Mouse (Mus musculus): ENCODE data around the gene Kctd11. TPM values are rescaled to one million over a fixed set of nuclear protein-coding genes. Genes with fewer than 3 reads are reported as not detected.
A peak's percentile ranks its signal among the peaks of the same experiment; 100 is the strongest.
"Not testable (repeated sequence)": the region's sequence is repeated elsewhere in the genome, so short reads cannot be mapped to it uniquely, and the experiment has no call there.

Gene Kctd11
- polyA plus RNA-seq (2015; fragmentation: Nextera tagmentation; extraction: Ambion mirVana), result 3.3 and 5.7 TPM in 2 replicates

- under 1% methylated on average over 46 of the region's 46 CpGs for WGBS
- no peaks in the 10 kb centered on the region for H3K36me3 ChIP-seq
- no peaks in the 10 kb centered on the region; the same call in 1 of the 2 replicates for H3K27me3 ChIP-seq
- no peaks in the 10 kb centered on the region for H3K9me3 ChIP-seq (replicated peaks)
- peak within 1 kb of the TSS; percentile 92 for H3K27ac ChIP-seq
- H3K4me3 ChIP-seq, result peak within 1 kb of the TSS; percentile 64
- ATAC-seq (replicated peaks; ENCODE audit: insufficient number of reproducible peaks, insufficient read depth, low FRiP score, low read depth), result peak; percentile 90
- H3K9ac ChIP-seq, result peak within 1 kb of the TSS; percentile 74
- peak within 1 kb of the TSS; percentile 80 for H3K4me2 ChIP-seq
- H3K4me1 ChIP-seq (replicated peaks), result peaks cover 47% of the 10 kb centered on the region
Measured at GRCm38 (mm10) chr11:69880853-69881603, at the start of gene Kctd11. Kctd11 (minus strand) TSS chr11:69881406.

- H3K36me3 ChIP-seq; H3K4me3 ChIP-seq; H3K9me3 ChIP-seq (replicated peaks); H3K4me1 ChIP-seq (replicated peaks); H3K4me2 ChIP-seq; H3K27me3 ChIP-seq; ATAC-seq (replicated peaks; ENCODE audit: insufficient number of reproducible peaks, insufficient read depth, low FRiP score, low read depth); H3K9ac ChIP-seq; H3K27ac ChIP-seq: not testable (repeated sequence)
- WGBS, result 83% methylated on average over 8 of the region's 8 CpGs
Measured at GRCm38 (mm10) chr11:69930176-69930575, 49.0 kb upstream of the Kctd11 start.

DNA sequence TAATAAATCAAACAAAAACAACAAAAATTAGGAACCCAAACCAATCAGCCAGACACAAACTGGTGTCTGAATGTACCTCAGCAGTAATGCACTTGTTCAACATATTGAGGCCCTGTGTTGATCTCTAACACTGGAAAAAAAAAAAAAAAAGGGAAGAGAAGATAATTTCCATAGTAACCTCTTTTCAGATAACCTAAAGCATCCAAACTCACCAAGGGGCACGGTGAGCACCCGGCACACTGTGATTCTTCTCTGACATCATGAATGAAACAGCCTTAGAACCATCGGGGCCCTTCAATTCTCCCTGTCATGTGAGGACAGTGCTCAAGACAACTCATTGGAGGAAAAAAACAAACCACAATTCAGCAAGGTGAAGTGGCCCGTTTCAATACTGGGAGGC is 48.5 kb upstream of the Kctd11 start:
- ATAC-seq (replicated peaks; ENCODE audit: insufficient number of reproducible peaks, insufficient read depth, low FRiP score, low read depth), result no peak
- no peaks in the 10 kb centered on the region for H3K27me3 ChIP-seq
- no peaks in the 10 kb centered on the region for H3K36me3 ChIP-seq
- no peak overlapping the region for H3K4me2 ChIP-seq
- no peak overlapping the region for H3K27ac ChIP-seq
- no peak overlapping the region for H3K9ac ChIP-seq
- H3K4me1 ChIP-seq (replicated peaks), result peaks cover 5% of the 10 kb centered on the region
- no peak overlapping the region for H3K4me3 ChIP-seq
- H3K9me3 ChIP-seq (replicated peaks), result no peaks in the 10 kb centered on the region
- WGBS, result 31% methylated on average over 4 of the region's 4 CpGs

GRCm38 (mm10) chr11:69927501-69927900 is 46.3 kb upstream of the Kctd11 start:
- Histone ChIP-seq H3K4me2 (no peak overlapping the region), H3K4me3 (no peak overlapping the region), H3K9me3 (replicated peaks) (no peaks in the 10 kb centered on the region), H3K36me3 (no peaks in the 10 kb centered on the region), H3K27ac (no peak overlapping the region), H3K4me1 (replicated peaks) (peaks cover 5% of the 10 kb centered on the region), H3K9ac (no peak overlapping the region), H3K27me3 (no peaks in the 10 kb centered on the region)
- WGBS, result 94% methylated on average over 2 of the region's 2 CpGs
- ATAC-seq (replicated peaks; ENCODE audit: insufficient number of reproducible peaks, insufficient read depth, low FRiP score, low read depth), result no peak

GRCm38 (mm10) chr11:69922796-69923195 is 41.6 kb upstream of the Kctd11 start:
- Histone ChIP-seq H3K4me3 (no peak overlapping the region), H3K27ac (peak overlapping the region; percentile 92), H3K4me1 (replicated peaks) (peaks cover 26% of the 10 kb centered on the region), H3K9ac (no peak overlapping the region), H3K27me3 (no peaks in the 10 kb centered on the region), H3K9me3 (replicated peaks) (no peaks in the 10 kb centered on the region), H3K4me2 (peak overlapping the region; percentile 72; the same call in 1 of the 2 replicates), H3K36me3 (peaks cover 13% of the 10 kb centered on the region)
- ATAC-seq (replicated peaks; ENCODE audit: insufficient number of reproducible peaks, insufficient read depth, low FRiP score, low read depth), result no peak
- WGBS, result 63% methylated on average over 3 of the region's 3 CpGs

- Histone ChIP-seq H3K36me3 (peaks cover 19% of the 10 kb centered on the region), H3K4me1 (replicated peaks) (peaks cover 26% of the 10 kb centered on the region), H3K9ac (peak overlapping the region; percentile 61), H3K27me3 (no peaks in the 10 kb centered on the region), H3K27ac (peak overlapping the region; percentile 92), H3K4me2 (peak overlapping the region; percentile 72), H3K4me3 (peak overlapping the region; percentile 96), H3K9me3 (replicated peaks) (no peaks in the 10 kb centered on the region)
- WGBS, result 5% methylated on average over 12 of the region's 12 CpGs
- no peak for ATAC-seq (replicated peaks; ENCODE audit: insufficient number of reproducible peaks, insufficient read depth, low FRiP score, low read depth)
Measured at GRCm38 (mm10) chr11:69922012-69922756, 41.0 kb upstream of the Kctd11 start.

- Histone ChIP-seq H3K27ac (peak within 1 kb of the TSS; percentile 97), H3K36me3 (peaks cover 27% of the 10 kb centered on the region), H3K4me2 (peak within 1 kb of the TSS; percentile 88), H3K4me3 (peak within 1 kb of the TSS; percentile 96), H3K9ac (peak within 1 kb of the TSS; percentile 97), H3K27me3 (no peaks in the 10 kb centered on the region), H3K4me1 (replicated peaks) (peaks cover 27% of the 10 kb centered on the region), H3K9me3 (replicated peaks) (no peaks in the 10 kb centered on the region)
- peak; percentile 97 for ATAC-seq (replicated peaks; ENCODE audit: insufficient number of reproducible peaks, insufficient read depth, low FRiP score, low read depth)
- under 1% methylated on average over 78 of the region's 78 CpGs for WGBS
Measured at GRCm38 (mm10) chr11:69921114-69922011, 40.2 kb upstream of the Kctd11 start, which contains the start of gene Eif5a. Eif5a (minus strand) TSS chr11:69921958.

GRCm38 (mm10) chr11:69920266-69921031 is 39.2 kb upstream of the Kctd11 start:
- H3K4me1 ChIP-seq (replicated peaks), result peaks cover 36% of the 10 kb centered on the region
- no peaks in the 10 kb centered on the region for H3K27me3 ChIP-seq
- peak overlapping the region; percentile 96 for H3K4me3 ChIP-seq
- ATAC-seq (replicated peaks; ENCODE audit: insufficient number of reproducible peaks, insufficient read depth, low FRiP score, low read depth), result peak; percentile 14
- H3K4me2 ChIP-seq, result peak overlapping the region; percentile 88
- no peaks in the 10 kb centered on the region for H3K9me3 ChIP-seq (replicated peaks)
- peak overlapping the region; percentile 97 for H3K9ac ChIP-seq
- under 1% methylated on average over 61 of the region's 65 CpGs for WGBS
- peaks cover 36% of the 10 kb centered on the region for H3K36me3 ChIP-seq
- peak overlapping the region; percentile 97 for H3K27ac ChIP-seq

DNA sequence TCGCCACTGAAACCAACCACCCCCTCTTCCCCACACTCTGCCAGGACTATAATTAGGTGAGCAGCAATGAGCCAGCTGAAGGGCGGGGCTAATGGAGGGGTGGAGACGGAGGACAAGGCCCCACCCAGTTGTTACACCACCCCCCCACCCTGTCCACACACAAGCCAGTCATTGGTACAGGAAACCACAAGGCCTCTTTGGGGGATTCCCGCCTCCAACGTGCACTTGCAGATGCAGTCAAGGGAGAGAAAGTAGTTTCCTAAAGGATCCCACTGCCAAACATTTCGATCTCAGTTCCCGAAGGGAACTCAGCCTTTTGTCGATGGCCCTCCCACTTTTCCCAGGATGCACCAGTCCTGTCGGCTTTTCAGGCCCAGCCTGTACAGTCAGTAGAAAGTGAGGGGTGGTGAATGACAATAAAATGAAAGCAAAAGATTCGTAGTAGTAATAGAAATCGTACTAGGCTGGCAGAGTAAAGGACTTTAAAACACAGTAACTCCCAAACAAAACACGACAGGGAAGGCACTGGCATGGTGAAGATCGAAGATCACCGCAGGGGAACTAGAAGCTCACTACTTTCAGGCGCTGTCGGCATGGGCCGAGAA is 38.6 kb upstream of the Kctd11 start:
- H3K4me1 ChIP-seq (replicated peaks), result peaks cover 43% of the 10 kb centered on the region
- under 1% methylated on average over 17 of the region's 17 CpGs for WGBS
- H3K9me3 ChIP-seq (replicated peaks), result no peaks in the 10 kb centered on the region
- peak overlapping the region; percentile 97 for H3K27ac ChIP-seq
- H3K4me2 ChIP-seq, result peak overlapping the region; percentile 88
- H3K4me3 ChIP-seq, result peak overlapping the region; percentile 96
- H3K27me3 ChIP-seq, result no peaks in the 10 kb centered on the region
- H3K36me3 ChIP-seq, result peaks cover 41% of the 10 kb centered on the region
- ATAC-seq (replicated peaks; ENCODE audit: insufficient number of reproducible peaks, insufficient read depth, low FRiP score, low read depth), result peak; percentile 23; the same call in 1 of the 2 replicates
- peak overlapping the region; percentile 97 for H3K9ac ChIP-seq

DNA sequence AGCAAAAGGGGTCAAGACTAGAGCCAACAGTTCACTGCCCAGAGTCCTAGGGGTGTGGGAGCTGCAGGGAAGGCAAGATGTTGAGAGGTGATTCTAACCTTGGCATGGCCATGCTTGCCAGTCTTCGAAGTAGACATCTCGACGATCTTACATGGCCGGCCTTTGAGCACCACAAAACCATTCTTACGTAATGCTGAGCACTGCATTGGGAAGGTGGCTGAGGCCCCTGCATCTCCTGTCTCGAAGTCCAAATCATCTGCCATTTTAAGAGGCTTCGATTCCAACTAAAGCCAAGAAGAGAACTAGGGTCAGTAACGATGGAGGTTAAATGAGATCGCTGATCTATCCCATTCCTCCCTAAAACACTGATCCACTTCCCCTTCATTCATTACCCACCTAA is 37.8 kb upstream of the Kctd11 start:
- WGBS, result 77% methylated on average over 9 of the region's 9 CpGs
- peak overlapping the region; percentile 88 for H3K4me2 ChIP-seq
- peak overlapping the region; percentile 97 for H3K9ac ChIP-seq
- peak overlapping the region; percentile 96 for H3K4me3 ChIP-seq
- no peaks in the 10 kb centered on the region for H3K27me3 ChIP-seq
- H3K9me3 ChIP-seq (replicated peaks), result no peaks in the 10 kb centered on the region
- ATAC-seq (replicated peaks; ENCODE audit: insufficient number of reproducible peaks, insufficient read depth, low FRiP score, low read depth), result no peak
- H3K27ac ChIP-seq, result peak overlapping the region; percentile 97
- H3K36me3 ChIP-seq, result peaks cover 41% of the 10 kb centered on the region
- H3K4me1 ChIP-seq (replicated peaks), result peaks cover 49% of the 10 kb centered on the region

Measured in heart, embryonic 15.5 days (tissue).